Comparison of ENCODE assay signal across 18 mouse cellular contexts in genomic region chr1:54729316-54729715, GRCm38 (mm10).
A peak's percentile ranks its signal among the peaks of the same experiment; 100 is the strongest.
DNase-seq lines count a peak whose midpoint lies in the region; ATAC-seq and TF ChIP-seq lines count a peak whose summit lies in the region.
"Had no signal": no experiment of that assay in that cellular context is flagged by ENCODE, and none has a peak within 500 bp of the region (broad histone marks: within the 10 kb centered on the region; RNA-seq: fewer than 3 reads in every experiment).

No protein-coding gene starts in this region.

- H3K4me2 ChIP-seq in stomach, postnatal 0 days (replicated peaks; ENCODE audit: low read depth), result no peak overlapping the region
- H3K4me2 ChIP-seq: limb, embryonic 13.5 days had no signal

- no peaks in the 10 kb centered on the region for H3K9me3 ChIP-seq in stomach, postnatal 0 days (ENCODE audit: control insufficient read depth, low read length)
- H3K9me3 ChIP-seq: limb, embryonic 13.5 days had no signal

- H3K27me3 ChIP-seq in stomach, postnatal 0 days (ENCODE audit: control insufficient read depth, insufficient read depth, low read length), result no peaks in the 10 kb centered on the region
- H3K27me3 ChIP-seq: limb, embryonic 13.5 days had no signal

- no peak for TF ChIP-seq EP300 in stomach, postnatal 0 days (optimal IDR thresholded peaks at IDR 0.05)

- 71% methylated on average over 5 of the region's 5 CpGs for WGBS in stomach, postnatal 0 days

- H3K9ac ChIP-seq in stomach, postnatal 0 days (ENCODE audit: low read length), result no peak overlapping the region
- H3K9ac ChIP-seq: forebrain, postnatal 0 days; limb, embryonic 13.5 days had no signal

- no peak overlapping the region for H3K4me3 ChIP-seq in stomach, postnatal 0 days (ENCODE audit: low read depth, low read length)
- H3K4me3 ChIP-seq: erythroblast, embryonic 14.5 days; limb, embryonic 13.5 days had no signal

- no peak; the same call in 1 of the 2 replicates for ATAC-seq in stomach, postnatal 0 days (ENCODE audit: low FRiP score, low TSS enrichment)
- no peak for ATAC-seq in erythroblast, adult 5-6 weeks (replicated peaks; ENCODE audit: low FRiP score, poor library complexity, severe bottlenecking)
- no peak for ATAC-seq in activated CD4-positive, CD25-positive, alpha-beta regulatory T cell, adult 4 months
- ATAC-seq: forebrain, postnatal 0 days; intestine, embryonic 16.5 days had no signal

- no peaks in the 10 kb centered on the region; the same call in 1 of the 2 replicates for H3K36me3 ChIP-seq in stomach, postnatal 0 days (ENCODE audit: control insufficient read depth, insufficient read depth, low read length)

- no peak for TF ChIP-seq CTCF in stomach, postnatal 0 days (IDR thresholded peaks at IDR 0.05; ENCODE audit: low read depth)

- no peak overlapping the region for H3K27ac ChIP-seq in stomach, postnatal 0 days (replicated peaks)
- H3K27ac ChIP-seq: limb, embryonic 13.5 days had no signal

- H3K4me1 ChIP-seq in stomach, postnatal 0 days (replicated peaks; ENCODE audit: control insufficient read depth, insufficient read depth), result no peaks in the 10 kb centered on the region
- H3K4me1 ChIP-seq: limb, embryonic 13.5 days had no signal

- peak; percentile 27 for DNase-seq in adrenal gland, postnatal 14 days
- no peak for DNase-seq in adrenal gland, adult 8-10 months
- peak; percentile 90 for DNase-seq in adipocyte (ENCODE audit: low spot score)
- DNase-seq in heart, adult 8-10 months (ENCODE audit: low spot score), result peak; percentile 53
- DNase-seq in lung, postnatal 14 days, result peak; percentile 62
- no peak for DNase-seq in stomach, postnatal 0 days (ENCODE audit: low spot score)
- DNase-seq: cerebellum, adult 8-10 months; embryo, embryonic 11 days; forebrain, postnatal 0 days; kidney, postnatal 25 days; midbrain, embryonic 14.5 days; right cerebral cortex, postnatal 4 days; thymus, postnatal 25 days had no signal

Comparison
In these comparisons a context has a peak if more than half of its experiments do, and no peak if none do; other contexts are left out.
1. DNase-seq: peak in adrenal gland, postnatal 14 days (single experiment), adipocyte (single experiment), heart, adult 8-10 months (single experiment) and lung, postnatal 14 days (single experiment); none in adrenal gland, adult 8-10 months (single experiment) and stomach, postnatal 0 days (single experiment).